Mouse (Mus musculus): ENCODE measurements around the gene Hrasls5.
A peak's percentile ranks its signal among the peaks of the same experiment; 100 is the strongest.

Gene Hrasls5

DNA sequence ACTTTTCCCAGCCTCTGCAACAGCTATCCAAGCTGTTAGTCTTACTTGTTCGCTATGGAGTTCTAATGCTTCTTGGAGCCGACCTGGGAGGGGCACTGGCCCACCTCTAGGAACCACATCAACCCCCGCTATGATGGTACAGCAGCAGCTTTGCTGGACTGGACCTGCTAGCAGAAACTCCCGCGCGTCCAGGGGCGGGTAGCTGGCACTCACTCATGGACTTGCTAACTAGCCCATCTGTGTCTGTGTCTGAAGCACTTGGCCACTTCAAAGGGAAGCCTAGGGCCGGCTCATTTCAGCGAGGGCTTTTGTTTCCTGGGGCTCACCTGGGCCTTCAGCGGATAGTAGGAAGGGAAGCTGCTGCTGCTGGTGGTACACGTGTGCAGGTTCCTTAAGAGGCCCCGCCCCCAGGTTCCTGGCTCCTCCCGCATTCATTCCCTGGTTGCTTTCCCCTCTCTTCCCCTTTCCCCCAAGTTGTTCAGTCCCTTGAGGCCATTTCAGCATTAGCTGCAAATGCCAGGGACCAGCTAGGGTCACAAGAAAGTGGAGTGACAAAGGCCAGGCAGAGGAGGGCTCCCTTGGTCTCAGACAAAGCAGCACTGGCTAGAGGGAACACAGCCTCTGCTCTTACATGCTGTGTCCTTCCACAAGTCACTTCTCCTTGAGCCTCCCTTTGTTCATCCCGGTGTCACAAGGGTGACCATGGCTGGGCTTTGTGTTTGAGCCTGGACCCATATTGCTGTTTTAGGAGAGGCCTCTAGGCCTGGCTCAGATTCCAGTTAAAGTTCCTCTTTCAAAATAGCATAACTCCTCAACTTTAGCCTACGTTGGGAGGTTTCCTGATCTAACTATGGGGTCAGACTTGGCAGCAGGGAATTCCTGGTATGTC lies 5.3 kb upstream of the Hrasls5 start, which contains the start of gene Lgals12:
Gene Lgals12 (minus strand): TSS at position 393 of the 889 bp plus-strand sequence.
- peak; percentile 66 for DNase-seq (ENCODE audit: low read depth, low spot score)

DNA sequence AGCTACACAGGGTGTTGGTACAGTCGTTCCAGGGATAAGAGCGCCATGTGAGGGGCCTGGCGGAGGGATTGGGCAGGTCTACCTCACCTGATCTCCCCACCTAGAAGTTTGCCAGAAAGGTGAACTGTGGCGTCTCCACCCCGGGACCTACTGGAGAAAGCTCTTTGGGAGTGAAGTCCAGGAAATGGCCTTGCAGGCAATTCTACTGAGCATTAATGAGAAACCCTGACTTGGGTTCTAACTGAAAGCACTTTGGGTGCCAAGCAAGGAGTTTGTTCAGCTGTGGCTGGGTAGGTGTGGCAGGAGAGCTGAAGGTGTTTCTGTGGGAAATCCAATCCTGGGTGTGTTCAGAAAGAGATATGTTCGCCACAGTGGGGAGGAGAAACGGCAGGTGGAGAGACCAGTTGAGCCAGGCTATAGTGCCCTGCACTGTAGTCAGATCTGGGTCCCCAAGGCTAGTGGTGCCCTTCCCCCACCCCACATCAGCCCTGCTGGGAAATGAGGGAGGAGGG lies 4.6 kb upstream of the Hrasls5 start:
- DNase-seq (ENCODE audit: low read depth, low spot score) = no peak

GRCm38 (mm10) chr19:7613151-7613550 lies 810 bp downstream of the Hrasls5 start:
- DNase-seq (ENCODE audit: low read depth, low spot score) = no peak

DNA sequence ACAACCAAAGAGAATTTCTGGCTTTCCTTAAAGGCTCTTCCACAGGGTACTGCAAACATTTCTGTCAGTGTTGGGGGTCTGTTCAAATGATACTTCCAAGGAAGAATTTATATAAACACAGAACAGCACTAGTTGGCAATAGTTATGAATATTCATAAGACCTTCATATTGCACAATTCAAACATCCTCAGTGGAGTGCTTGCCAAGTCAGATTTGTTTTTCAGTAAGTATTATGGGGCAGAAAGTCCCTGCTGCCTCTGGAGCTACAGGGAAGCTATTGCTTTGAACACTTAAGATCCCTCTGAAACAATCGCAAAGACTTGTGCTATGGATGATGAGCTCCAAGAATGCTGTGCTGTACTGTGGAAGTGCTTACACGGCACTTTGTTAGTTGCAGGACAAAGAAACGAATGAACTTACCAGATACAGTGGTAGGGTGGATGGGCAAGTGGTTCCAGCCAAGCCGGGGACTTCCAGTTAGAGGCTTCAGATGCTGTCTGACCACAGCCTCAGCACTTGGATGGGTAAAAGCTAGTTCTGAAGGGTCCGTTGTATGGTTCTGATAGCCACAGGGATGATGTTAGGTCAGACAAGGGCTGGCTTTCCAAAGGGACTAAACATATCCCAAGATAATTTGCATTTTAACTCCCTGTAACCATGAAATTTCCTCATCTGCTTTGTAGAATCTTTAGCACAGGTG lies 4.0 kb downstream of the Hrasls5 start:
- no peak for DNase-seq (ENCODE audit: low read depth, low spot score)

DNA sequence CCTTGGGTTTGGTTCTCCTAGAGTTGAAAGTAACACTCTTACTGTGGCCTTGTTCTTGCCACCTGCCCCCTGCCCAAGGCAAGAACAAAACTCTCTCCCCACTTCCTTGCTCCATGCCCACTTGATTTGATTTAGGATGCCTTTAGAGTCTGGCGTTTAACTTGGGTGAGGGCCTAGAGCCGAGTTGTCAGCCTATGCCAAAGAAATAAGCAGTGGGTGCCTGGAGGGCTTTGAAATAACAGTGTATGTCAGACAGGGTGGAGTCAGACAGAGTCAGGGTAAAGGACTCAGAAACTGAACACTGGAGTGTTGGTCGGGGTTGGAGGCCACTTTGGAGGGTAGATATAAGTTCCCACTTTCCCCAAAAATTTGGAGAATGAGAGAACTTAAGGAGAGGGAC lies 4.7 kb downstream of the Hrasls5 start:
- no peak for DNase-seq (ENCODE audit: low read depth, low spot score)

DNA sequence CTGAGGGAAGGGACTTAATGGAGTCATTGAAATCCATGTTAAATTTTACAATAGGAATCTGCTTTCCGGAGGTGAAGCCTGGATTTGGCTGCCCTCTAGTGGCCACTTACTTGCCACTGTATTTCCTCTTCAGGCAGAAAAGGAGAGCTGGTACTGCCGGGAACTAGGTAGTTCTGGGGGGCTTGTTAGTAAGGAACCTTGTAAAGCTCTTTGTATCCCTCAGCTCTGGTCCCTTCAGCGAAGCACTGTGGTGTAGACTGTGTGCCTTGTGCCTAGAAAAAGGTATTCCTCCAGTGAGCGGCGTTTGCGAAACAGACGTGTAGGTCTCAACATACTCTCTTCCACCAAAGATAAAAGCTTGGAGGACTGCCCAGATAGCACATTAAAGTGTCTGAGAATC lies 5.4 kb downstream of the Hrasls5 start:
- DNase-seq (ENCODE audit: low read depth, low spot score) = peak; percentile 73

- no peak for DNase-seq (ENCODE audit: low read depth, low spot score)
These were observed 20.7 kb downstream of the Hrasls5 start for GRCm38 (mm10) chr19:7633021-7633420.

DNA sequence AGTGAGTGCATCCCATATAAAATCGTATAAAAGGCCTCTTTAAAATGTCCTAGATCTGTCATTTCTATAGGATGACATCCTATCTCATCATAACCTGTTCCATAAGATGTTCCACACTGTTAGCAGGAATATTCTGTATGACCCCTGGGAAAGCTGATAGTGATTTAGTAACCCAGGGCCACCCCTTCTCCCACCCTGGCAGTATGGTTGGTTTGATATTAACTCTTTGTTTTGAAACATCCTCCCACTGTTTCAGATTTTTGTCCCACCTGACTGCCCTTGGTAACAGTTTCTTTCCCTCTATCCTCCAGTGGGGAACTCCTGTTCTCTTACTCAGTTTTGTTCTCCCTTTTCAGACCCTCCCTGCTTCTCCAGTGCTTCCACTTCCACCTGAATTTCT lies 21.4 kb downstream of the Hrasls5 start:
- no peak for DNase-seq (ENCODE audit: low read depth, low spot score)

- no peak for DNase-seq (ENCODE audit: low read depth, low spot score)
These were observed 36.7 kb downstream of the Hrasls5 start for GRCm38 (mm10) chr19:7648913-7649666.

DNA sequence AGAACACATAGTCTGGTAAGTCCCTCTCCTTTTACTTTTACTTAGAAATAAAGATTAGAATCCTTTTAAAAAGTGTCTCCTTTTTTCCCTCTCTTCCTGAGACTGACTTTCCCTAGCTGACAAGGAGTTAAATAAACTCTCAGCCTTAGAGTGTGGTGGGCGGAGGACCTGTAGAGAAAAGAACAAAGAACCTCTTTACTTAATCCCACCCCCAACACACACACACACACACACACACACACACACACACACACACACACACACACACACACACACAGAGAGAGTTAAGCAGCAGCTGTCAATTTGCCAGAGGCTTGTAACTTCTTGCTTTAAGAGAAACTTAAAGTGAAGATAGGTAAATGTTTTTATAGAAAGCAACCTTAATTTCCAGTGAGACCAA lies 59.7 kb downstream of the Hrasls5 start:
- DNase-seq (ENCODE audit: low read depth, low spot score) = no peak

- DNase-seq (ENCODE audit: low read depth, low spot score) = no peak
These were observed 75.6 kb downstream of the Hrasls5 start for GRCm38 (mm10) chr19:7687988-7688387.

All from R1 (cell line).